Mouse (Mus musculus) layer of hippocampus, adult 8-10 months (tissue): ENCODE data around the gene Qrich1. TPM values are rescaled to one million over a fixed set of nuclear protein-coding genes. Genes with fewer than 3 reads are reported as not detected.
A peak's percentile ranks its signal among the peaks of the same experiment; 100 is the strongest.

Experiments
- DNase-seq, 2 experiments: peaks; one replicate each; pipeline ENCODE4 v3.0.0; 2022; ENCODE audit warnings: low spot score in 2 of 2
- total RNA-seq, 4 experiments: library from RNA; stranded (reverse); gene quantifications; 2 replicates each; pipeline ENCODE4 v1.2.4; 2022

Qrich1 gene
- total RNA-seq, 4 experiments from 2014 or later: 141 to 150 (median 146) TPM

DNA sequence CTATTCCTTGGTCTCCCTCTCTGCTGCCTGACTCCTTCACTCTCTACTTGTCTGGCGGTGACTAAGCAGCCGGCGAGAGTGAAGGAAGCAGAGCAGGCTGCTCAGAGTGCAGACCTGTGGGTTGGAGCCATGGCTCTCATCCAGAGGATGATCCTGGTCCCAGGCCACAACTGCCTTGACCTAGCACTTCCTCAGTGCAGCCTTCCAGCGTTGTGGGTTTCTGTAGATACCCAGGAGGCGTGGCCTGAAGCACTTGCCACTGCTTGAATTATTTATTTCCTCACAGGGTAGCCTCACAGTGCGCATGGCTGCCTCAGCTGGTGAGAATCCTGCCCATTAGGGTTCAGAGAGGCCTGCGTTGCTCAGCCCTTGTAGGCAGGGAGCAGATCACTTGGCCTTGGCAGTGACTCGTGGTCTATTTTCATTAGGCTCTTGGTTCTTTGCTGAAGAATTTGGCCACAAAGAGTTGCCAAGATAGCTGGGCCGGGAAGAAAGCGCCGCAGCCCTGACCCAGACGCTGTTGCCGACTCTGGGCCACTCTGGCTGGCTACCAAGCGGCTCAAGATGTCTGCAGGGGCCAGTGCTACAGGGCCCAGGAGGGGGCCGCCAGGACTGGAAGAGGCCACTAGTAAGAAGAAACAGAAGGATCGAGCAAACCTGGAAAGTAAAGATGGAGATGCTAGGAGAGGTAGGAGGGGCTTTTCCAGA is 24.4 kb upstream of the Qrich1 start:
- no peak for DNase-seq

DNA sequence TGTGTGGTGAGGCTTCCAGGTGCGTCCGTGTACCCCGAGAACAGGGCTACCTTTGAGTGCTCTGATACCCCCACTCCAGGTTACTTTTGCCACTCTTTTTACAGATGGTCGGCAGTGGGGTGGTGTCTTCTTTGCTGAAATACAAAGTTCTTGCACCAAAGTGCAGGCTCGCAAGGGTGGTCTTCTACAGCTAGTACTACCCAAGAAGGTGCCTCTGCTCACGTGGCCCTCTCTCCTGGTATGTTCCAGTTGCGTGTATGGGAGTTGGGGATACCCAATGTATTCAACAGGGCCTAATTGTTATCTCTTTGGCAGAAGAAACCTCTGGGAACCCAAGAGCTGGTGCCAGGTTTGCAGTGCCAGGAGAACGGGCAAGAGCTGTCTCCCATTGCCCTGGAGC is 23.4 kb upstream of the Qrich1 start:
- no peak for DNase-seq

DNA sequence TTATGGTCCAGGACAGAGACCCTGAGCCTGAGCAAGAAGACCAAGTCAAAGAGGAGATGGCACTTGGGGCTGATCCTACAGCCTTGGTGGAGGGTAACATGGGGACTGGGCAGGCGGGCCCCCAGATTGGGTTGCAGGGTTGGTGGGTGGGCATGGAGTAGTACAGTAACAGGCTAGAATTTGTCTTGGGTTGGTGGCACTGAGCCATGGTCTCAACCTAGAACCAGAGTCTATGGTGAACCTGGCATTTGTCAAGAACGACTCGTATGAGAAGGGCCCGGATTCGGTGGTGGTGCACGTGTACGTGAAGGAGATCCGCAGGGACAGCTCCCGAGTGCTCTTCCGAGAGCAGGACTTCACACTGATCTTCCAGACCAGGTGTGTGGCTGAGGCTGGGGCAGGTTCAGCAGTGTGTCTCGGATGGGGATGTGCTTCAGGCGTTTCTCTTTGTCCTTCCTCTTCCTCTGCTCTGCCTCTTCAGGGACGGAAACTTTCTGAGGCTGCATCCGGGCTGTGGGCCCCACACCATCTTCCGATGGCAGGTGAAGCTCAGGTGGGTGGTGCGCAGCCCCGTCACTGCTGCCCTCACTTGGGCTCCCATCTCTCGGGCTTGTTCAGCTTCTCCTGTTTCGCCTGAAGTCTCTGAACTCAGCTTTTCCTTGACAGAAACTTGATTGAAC is 22.3 kb upstream of the Qrich1 start:
- DNase-seq: no peak

DNA sequence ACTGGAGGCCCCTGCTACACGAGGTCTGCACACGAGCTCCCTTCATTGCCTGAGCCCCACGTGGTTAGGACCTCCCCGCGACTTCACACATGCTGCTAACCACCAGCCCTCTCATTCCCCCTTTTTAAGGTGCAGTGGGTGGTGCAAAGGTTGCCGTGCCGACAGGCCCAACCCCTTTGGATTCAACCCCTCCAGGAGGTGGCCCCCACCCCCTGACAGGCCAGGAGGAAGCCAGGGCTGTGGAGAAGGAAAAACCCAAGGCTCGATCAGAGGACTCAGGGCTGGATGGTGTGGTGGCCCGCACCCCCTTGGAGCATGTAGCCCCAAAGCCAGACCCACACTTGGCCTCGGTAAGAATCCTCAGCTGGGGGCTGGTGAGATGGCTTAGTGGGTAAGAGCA is 21.7 kb upstream of the Qrich1 start:
- DNase-seq: no peak

DNA sequence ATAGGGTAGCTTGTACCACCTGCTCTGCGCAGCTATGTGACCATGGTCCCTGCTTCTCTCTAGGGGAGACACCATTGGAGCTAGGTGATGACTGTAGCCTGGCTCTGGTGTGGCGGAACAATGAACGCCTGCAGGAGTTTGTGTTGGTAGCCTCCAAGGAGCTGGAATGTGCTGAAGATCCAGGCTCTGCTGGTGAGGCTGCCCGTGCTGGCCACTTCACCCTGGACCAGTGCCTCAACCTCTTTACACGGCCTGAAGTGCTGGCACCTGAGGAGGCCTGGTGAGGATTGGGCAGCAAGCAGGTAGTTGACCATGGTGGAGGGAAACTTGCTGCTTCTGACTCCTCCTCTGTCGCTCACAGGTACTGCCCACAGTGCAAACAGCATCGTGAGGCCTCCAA is 17.4 kb upstream of the Qrich1 start:
- no peak for DNase-seq

DNA sequence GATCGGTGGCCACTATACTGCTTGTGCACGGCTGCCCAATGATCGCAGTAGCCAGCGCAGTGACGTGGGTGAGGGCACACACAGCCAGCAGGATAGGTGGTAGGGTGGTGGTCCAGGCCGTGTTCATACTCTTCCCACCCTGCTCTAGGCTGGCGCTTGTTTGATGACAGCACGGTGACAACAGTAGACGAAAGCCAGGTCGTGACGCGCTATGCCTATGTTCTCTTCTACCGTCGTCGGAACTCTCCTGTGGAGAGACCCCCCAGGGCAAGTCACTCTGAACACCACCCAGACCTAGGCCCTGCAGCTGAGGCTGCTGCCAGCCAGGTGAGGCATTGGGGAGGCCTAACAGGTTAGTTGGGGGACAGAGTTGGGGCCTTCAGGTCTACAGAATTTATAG is 16.7 kb upstream of the Qrich1 start:
- DNase-seq: no peak

DNA sequence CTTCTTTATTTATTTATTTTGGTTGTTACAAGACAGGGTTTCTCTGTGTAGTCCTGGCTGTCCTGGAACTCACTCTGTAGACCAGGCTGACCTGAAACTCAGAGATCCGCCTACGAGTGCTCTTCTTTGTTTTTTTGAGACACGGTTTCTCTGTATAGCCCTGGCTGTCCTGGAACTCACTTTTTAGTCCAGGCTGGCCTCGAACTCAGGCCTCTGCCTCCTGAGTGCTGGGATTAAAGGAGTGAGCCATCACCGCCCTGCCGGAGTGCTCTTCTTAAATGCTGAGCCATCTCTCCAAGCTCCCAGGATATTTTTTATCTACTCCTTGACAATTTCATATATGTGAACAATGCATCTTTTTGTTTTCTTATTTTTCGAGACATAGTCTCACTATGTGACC is 9.7 kb upstream of the Qrich1 start:
- no peak for DNase-seq

DNA sequence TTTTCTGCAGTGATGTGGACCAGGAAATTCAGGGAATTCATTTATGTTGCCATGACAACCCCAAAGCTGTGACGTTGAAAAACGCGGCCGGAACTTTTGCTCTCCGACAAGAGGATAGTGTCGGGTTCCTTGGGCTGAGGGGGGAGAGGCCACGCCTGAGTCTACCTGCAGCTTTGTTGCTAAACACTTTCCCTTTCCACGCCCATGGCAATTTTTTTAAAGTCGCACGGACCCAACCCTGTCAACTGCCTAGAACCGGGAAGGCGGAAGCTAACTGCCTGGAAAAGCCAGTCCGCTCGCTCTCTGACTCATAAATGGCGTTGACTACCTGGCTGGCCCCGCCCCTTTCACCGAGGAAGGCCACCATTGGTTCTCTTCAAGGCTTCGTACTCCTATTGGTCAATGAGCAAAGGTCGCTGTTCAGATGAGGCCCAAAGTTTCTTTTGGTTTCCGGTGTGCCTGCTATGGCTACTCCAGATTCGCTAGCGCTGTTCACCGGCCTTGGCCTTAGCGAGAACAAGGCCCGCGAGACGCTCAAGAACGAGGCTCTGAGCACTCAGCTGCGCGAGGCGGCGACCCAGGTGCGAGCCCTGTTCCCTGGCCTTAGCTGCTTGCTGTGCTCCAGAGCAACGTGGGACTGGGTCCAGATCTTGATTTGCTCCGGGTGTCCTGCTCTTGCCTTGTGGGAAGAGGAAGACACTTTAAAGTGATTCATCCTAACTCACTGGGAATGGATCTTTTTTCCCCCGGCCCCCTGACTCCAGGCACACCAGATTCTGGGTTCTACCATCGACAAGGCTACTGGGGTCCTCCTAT is 8.8 kb upstream of the Qrich1 start, which contains the start of gene Qars:
Gene Qars (plus strand): TSS at position 88 of the 816 bp plus-strand sequence.
- DNase-seq: peak; percentile 93

DNA sequence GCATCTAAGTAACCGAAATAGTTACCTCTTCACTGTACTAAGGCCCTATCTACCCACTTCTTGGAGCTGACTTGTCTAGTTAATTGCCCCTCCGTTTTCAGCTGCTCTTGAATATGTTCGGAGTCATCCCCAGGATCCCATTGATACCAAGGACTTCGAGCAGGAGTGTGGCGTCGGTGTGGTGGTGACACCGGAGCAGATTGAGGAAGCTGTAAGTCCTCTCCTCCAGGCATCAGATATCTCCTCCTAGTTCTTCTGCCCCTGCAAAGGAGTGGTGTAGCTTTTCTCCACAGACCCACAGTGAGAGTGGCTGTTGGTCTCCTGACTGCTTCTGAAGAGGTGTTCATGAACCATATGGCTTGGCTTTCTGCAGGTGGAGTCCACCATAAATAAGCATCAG is 7.8 kb upstream of the Qrich1 start:
- DNase-seq: no peak

DNA sequence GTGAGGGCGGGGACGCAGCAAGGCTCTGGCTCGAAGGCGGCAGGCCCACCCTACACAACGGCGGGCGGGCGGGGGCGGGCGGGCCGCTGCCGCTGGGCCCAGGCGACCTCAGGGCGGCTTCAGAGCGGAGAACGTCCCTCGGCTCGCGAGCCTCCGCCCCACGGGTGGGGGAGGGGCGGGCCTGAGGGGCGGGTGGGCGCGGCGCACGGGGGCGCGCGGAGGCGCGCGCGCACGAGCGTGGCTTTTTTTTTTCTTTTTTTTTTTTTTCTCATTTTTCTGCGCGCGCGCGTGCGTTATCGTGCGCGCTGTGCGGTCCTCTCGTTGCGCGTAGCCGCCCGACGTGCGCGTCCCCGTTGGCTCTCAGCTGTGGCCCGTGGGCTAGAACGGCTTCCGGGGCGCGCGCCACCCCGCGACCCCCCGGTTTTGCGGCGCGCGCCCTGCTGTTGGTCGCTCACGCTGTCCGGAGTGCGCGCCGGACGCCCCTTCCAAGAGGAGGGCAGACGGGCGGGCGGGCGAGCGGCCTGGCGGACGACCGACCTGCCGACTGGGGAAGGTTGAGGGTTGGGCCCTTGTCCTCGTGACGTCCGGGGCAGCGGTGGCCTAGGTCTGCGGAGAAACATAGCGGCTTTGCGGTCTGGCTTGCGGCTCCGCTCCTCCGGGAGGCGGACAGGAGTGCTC is 786 bp downstream of the Qrich1 start:
- DNase-seq: peak; percentile 40 to 69

DNA sequence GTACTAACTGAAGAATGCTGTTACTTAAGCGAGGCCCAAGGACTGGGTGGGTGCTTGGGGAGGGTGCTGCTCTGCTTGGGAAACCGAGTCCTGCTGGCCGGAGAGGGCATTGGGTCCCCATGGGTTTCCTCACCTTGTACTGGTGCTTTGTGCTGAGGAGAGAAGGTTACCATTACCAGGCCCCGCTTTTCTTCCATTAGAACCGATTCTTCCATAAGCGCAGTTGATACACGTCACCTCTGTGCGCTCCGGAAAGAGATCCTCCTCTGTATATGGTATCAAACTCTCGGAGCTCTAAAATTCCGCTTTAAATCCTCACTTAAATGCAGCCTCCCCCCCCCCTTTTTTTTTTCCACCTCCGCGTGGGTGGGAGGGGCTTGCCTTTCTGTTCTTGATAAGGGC is 1.3 kb downstream of the Qrich1 start:
- peak in 1 of 2 experiments; percentile 26 for DNase-seq

DNA sequence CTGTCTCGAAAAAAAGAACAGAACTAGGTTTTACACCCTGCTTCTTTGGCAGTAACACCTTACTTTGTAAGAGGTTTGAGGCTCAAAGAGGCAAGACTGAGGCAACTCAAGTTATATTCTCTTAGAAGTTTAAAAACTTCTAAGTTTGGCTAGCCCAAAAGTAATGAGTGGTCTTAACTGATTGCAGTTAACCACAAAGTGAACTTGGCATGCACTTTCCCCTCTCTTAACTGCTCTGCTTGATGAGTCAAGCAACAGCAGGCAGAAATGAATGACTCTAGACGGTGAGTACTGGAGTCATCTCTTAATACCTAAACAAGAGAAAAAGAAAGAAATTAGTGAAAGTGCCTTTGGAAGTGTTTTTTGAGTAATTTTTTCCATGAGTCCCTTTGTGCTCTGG is 5.0 kb downstream of the Qrich1 start:
- DNase-seq: no peak

DNA sequence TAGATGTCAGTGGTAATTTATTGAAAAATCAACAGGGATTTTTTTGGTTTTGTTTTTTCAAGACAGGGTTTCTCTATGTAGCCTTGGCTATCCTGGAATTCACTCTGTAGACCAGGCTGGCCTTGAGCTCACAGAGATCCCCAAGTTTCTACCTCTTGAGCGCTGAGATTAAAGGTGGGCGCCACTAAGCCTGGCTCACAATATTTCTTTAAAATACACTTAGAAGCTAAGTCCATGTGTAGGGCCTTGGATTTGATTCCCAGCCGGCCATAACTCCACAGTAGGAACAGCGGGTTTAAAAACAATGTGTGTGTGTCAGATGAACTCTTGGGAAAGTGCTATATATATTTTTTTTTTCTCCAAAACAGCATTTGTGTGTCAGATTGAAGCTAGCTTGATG is 6.7 kb downstream of the Qrich1 start:
- no peak for DNase-seq

DNA sequence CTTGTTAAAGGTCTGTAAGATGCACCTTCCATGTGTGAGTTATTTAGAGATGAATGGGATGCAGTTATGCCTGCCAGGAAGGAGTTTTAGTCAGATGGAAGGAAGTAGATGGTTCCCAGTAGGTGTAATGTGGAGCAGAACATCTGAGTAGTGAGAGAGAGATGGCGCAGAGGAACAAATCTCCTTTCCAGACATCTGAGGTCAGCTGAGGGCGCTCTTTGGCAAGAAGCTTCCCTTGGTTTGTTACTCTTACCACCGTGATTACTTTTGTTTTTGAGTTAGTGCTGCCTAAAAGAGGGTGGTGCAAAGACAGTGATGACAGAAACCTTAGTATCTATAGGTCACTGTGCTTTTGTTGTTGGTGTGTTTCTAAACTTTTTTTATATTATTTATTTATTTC is 8.8 kb downstream of the Qrich1 start:
- no peak for DNase-seq

DNA sequence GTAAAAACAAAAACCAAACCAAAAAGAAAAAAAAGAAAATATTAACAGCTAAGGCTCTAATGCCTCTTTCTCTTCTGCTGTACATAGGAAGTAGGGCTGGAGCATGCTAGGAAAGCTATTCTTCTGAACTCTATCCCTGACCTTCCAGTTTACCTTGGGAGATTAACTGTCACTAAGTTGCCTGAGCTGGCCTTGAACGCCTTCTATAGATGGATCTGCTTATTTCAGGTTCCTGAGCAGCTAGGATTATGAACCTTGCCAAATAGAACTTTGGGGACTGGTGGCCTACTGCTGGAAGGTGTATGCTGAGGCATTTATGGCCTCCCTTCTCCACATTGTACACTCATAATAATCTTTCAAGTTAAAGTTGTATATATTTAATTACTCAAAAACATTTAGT is 14.3 kb downstream of the Qrich1 start:
- DNase-seq: no peak

DNA sequence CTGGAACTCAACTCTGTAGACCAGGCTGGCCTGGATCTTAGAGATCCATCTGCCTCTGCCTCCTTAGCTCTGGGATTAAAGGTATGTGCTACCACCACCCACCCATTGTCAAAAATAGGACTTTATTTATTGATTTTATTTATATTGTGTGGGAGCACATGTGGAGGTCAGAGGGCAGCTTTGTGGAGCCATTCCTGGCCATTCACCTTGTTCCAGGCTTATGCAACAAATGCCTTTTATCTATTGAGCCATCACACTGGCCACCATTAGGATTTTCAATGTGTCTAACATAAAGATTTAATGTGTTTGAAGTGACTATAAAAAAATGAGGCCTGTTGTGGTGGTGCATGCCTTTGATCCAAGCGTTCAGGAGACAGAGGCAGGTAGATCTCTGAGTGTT is 14.9 kb downstream of the Qrich1 start:
- no peak for DNase-seq

DNA sequence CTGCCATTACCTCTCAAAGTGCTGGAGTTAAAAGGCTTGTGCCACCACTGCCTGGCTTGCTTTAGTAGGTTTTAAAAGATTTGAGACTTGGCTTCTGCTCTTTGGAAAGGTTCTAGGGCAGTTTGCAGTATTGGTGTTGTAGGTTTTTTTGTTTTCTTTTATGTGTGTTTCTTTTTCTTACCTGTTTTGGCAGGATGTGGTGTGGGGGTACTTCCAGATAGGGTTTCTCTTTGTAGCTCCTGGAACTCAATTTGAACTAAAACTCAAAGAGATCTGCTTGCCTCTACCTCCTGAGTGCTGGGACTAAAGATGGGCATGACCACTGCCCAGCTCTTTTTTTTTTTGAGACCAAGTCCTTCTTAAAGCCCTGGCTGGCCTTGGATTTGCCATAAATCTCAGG is 24.2 kb downstream of the Qrich1 start:
- no peak for DNase-seq

DNA sequence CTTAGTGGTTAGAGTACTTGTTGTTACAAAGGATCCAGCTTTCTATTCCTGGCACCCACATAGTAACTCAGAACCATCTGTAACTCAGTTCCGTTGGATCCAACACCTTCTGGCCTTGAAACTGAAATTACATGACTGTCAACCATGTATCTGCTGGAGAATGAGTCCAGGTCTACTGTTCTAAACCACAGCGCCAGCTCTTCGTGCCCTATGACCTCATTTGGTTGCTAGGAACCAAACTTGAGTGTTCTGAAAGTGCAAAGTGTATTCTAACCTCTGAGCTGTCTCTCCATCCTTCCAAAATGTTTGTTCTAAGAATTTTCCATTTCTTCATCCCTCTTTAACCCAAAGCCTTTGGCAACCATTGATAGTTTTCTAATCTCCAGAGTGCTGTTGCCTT is 29.4 kb downstream of the Qrich1 start:
- no peak for DNase-seq

DNA sequence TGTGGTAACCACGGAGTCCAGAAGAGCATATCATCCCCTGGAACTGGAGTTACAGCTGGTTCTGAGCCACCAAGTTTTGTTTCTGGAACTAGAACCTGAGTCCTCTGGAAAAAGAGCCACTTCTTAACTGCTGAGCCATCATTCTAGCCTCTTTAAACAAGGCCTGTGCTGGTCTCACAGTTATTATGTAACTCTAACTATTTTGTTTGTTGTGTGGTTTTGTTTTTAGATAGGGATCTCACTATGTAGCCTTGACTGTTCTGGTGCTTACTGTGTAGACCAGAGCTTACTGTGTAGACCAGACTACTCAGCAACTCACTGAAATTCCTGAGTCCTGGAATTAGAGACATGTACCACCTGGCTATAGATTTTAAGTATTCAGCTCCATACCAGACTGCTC is 30.3 kb downstream of the Qrich1 start:
- DNase-seq: no peak

DNA sequence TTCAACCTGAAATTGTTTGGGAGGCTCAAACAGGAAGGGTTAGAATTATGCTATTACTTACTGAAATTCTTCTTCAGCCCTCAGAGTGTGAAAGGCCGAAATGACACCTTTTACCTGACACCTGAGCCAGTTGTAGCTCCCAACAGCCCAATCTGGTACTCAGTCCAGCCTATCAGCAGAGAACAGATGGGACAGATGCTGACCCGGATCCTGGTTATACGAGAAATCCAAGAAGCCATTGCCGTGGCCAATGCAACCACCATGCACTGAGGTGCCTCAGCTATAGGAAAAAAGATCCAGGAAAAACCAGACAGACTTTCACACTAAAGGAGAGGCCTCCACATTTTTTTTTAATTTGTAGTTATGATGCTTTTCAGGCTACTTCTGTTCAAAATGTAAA is 42.6 kb downstream of the Qrich1 start:
- no peak for DNase-seq

DNA sequence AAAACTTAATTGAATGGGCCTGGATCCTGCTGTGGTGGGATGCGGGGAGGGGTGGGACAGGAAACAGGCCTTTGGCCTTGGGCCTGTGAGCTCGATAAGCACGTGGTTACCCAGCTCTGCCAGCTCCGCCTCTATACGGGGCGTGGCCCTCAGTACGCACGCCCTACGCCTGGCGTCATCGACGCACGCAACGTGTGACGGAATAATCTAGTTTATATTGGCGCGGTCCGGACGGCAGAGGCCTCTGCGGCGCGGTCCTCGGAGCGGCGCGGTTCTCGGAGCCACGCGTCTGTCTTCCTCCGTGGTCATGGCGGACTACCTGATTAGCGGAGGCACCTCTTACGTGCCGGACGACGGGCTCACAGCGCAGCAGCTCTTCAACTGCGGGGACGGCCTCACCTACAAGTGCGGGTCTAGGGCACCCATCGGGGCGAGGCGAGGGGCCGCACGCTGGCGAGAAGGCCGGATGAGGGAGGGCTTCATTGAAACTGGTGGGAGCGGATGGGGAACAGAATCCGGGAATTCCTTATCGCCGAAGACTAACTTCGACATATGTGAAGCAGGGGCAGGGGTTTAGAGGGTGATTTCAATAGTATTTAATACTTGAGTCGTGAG is 43.7 kb downstream of the Qrich1 start, which contains the start of gene Impdh2:
Gene Impdh2 (plus strand): TSS at position 60 of the 615 bp plus-strand sequence.
- DNase-seq: peak; percentile 93 to 95
